Mouse (Mus musculus) spleen, adult 2 months (tissue): Measurements from ENCODE around the gene Pole3. TPM values are rescaled to one million over a fixed set of nuclear protein-coding genes. Genes with fewer than 3 reads are reported as not detected.

ENCODE experiments used
- DNase-seq, 2 experiments: peaks; one replicate each; pipeline versions ENCODE4 v3.0.0 to v3.0.0-alpha.2; 2012 to 2021; ENCODE audit warnings: low spot score in 2 of 2, low read depth in 1 of 2
- H3K27ac ChIP-seq: fragments of 200-500 bp; 2 replicates; pipeline ENCODE4 v1.5.1; 2012; ENCODE audit warnings: low read length, inconsistent platforms; ENCODE audit not compliant: insufficient read depth
- H3K27me3 ChIP-seq: fragments of 200-500 bp; 2 replicates; pipeline ENCODE4 v1.6.1; 2012; ENCODE audit warnings: mild to moderate bottlenecking, moderate library complexity, low read length, inconsistent platforms; ENCODE audit not compliant: control insufficient read depth, insufficient read depth
- H3K36me3 ChIP-seq: fragments of 200-500 bp; 2 replicates; pipeline ENCODE4 v1.6.1; 2012; ENCODE audit warnings: mild to moderate bottlenecking, low read length, inconsistent platforms; ENCODE audit not compliant: control insufficient read depth, insufficient read depth
- H3K4me1 ChIP-seq: fragments of 200-500 bp; 2 replicates; pipeline ENCODE4 v1.6.1; 2011; ENCODE audit warnings: inconsistent platforms; ENCODE audit not compliant: control insufficient read depth, insufficient read depth, insufficient read length
- H3K4me3 ChIP-seq: fragments of 200-500 bp; 2 replicates; pipeline ENCODE4 v1.5.1; 2011; ENCODE audit warnings: mild to moderate bottlenecking, inconsistent platforms; ENCODE audit not compliant: insufficient read depth, insufficient read length; ENCODE audit errors: extremely low read depth
- CTCF ChIP-seq: fragments of 200-500 bp; IDR thresholded peaks from 2 replicates; pipeline ENCODE4 v1.5.1; 2011; ENCODE audit warnings: mild to moderate bottlenecking, inconsistent platforms; ENCODE audit not compliant: insufficient read depth, insufficient read length, insufficient replicate concordance; ENCODE audit errors: extremely low read depth
- POLR2A ChIP-seq: fragments of 200-500 bp; IDR thresholded peaks from 2 replicates; pipeline ENCODE4 v1.6.1; 2011; ENCODE audit warnings: low read depth, low read length, inconsistent platforms
- WGBS: fragments of 180-500 bp; shearing (Covaris S2); methylation state at CpG from one replicate; pipeline ENCODE4 v1.1.7; 2018; 5-methylcytosine and 5-hydroxymethylcytosine counted together
- polyA plus RNA-seq: library from polyadenylated mRNA; depleted of rRNA; stranded (reverse); fragments of >200 nt; gene quantifications from 2 replicates; pipeline ENCODE4 v1.2.3, GENCODE M21; 2012

The Pole3 gene
- polyA plus RNA-seq, 1 experiment, result 6.1 TPM

DNA sequence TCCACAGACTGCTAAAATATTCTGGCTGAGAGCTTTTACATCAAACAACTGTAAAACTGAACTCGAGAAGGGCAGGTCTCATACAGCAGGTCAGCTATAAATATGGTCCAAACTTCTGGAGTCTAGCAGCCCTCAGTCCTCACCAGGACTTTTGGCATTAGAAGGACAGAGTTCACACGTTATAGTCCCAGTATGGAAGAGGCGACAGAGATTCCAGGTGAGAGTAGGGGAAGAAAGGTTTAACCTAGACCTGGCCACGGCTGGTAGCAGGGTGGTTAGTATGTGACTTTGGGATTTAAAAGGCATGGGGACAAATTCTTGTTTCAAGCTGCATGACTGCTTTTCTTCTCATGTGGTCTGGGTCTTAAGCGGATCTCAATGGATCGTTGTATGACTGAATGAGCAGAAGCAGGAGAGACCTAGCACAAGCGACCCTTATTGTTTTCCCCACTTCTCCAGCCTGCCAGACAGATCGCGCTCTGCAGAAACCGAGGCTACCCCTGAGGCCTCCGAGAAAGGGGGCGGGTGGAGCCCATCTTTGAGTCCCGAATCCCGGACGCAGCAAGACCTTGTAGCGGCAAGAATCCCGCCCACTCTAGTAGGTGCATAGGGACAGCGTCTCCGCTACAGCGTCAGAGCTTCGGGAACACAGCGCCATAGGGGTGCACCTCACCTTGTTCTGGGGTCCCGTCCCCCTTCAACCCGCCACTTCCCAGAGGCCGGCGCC is 5.6 kb downstream of the Pole3 start:
- Histone ChIP-seq H3K27me3 (no peaks in the 10 kb centered on the region), H3K36me3 (no peaks in the 10 kb centered on the region), H3K4me3 (peak overlapping the region; percentile 97), H3K27ac (peak overlapping the region; percentile 60; the same call in 1 of the 2 replicates), H3K4me1 (peaks cover 11% of the 10 kb centered on the region; the same call in 1 of the 2 replicates)
- no peak for TF ChIP-seq POLR2A
- no peak for TF ChIP-seq CTCF
- DNase-seq, result no peak
- WGBS, result 1% methylated on average over 26 of the region's 26 CpGs

DNA sequence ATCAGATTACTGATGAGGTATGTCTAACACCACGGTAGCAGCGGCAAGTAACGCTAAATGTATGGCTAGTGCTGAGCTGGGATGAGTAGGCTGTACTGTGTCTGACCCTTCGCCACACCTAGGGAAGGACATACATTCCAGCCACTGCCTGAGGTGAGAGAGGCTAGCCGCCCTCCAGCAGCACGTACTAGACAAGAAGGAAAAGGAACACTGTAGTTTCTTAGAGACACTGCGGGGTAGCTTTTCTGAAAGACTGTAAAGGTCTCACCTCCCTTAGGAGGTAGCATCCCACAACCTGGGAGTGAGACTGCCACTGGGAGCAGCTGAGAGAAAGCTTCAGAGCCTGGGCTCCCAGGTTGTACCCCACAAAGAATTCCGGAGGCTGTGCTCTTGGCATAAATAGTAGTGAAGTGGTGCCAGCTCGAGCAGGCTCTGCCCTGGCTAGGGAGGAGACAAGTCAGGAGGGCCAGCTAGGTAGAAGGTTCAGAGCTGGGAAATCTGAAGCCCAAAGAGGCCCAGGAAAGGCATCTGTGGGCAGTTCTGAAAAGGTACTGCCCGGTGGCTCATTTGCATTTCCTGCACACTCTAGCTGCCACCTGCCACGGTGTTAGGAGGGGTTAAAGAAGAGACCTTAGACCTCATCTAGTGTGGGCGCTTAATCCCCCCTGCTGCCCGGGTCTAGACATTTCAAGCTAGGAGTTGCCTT is 6.3 kb downstream of the Pole3 start:
- peak overlapping the region; percentile 59 for H3K27ac ChIP-seq
- H3K36me3 ChIP-seq, result peaks cover 3% of the 10 kb centered on the region; the same call in 1 of the 2 replicates
- no peak for DNase-seq
- TF ChIP-seq POLR2A, result no peak
- TF ChIP-seq CTCF, result no peak
- H3K4me1 ChIP-seq, result peaks cover 9% of the 10 kb centered on the region; the same call in 1 of the 2 replicates
- H3K4me3 ChIP-seq, result peak overlapping the region; percentile 97
- no peaks in the 10 kb centered on the region for H3K27me3 ChIP-seq
- 48% methylated on average over 13 of the region's 13 CpGs for WGBS

DNA sequence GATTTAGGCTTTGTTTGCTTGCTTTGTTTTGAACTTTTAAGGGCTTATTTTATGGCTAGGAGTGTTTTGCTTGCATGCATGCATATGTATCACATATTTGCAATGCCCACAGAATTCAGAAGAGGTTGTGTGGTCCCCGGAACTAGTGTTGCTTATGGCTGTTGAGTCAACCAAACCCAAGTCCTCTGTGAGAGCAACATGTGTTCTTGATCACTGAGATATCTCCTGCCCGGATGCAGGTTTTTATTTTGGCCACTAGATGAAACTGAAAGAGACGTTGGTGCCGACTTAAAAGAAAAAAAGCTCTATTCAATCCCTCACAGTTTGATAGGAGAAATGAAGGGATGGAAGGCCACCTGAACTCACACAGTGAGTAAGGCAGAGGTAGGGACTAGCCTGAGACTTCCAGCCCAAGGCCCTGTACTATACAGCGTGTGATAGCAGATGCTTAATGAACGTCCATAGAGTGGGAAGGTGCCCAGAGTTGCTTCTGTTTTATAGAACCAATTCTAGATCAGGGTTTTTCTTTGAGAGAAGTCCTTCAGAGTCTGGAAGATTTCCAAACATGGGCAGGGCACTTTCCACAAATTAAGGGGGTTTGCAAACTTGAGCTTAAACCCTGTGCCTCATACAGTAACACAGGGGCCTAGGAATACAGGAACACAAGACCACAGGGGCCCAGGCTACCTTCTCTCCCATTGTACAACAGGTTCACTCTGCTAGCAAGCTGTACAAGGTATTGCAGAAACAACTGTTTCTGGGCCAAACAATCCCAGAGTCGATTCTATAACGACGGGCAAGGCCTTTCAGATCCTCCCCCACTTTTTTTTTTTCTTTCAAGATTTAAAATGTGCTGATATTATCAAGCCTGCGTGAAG is 7.1 kb downstream of the Pole3 start:
- peaks cover 9% of the 10 kb centered on the region; the same call in 1 of the 2 replicates for H3K4me1 ChIP-seq
- H3K36me3 ChIP-seq, result peaks cover 8% of the 10 kb centered on the region
- no peak for DNase-seq
- peak overlapping the region; percentile 15 for H3K4me3 ChIP-seq
- 49% methylated on average over 10 of the region's 10 CpGs for WGBS
- peak overlapping the region; percentile 67 for H3K27ac ChIP-seq
- TF ChIP-seq POLR2A (no peak), CTCF (no peak)
- no peaks in the 10 kb centered on the region for H3K27me3 ChIP-seq

DNA sequence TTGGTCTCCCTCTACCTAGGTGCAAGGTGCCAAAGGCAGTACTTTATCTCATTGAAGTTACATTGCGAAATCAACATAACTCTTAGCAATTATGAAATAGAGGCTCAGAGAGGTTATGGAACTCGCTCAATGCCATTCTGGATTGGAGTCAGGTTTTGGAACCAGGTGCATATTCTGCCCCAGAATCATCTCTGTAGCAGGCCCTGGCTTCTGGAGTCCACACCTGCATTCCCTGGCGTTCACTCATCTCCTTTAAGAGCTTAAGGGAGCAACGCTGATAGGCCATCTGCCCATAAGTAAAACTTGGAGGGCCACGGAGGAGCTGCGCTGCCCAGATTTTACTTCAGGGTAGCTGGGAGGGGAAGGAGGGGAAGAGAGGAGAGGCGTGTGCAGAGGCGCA is 7.8 kb downstream of the Pole3 start:
- H3K27ac ChIP-seq, result peak overlapping the region; percentile 67
- H3K4me3 ChIP-seq, result no peak overlapping the region
- no peaks in the 10 kb centered on the region for H3K27me3 ChIP-seq
- TF ChIP-seq CTCF, result no peak
- TF ChIP-seq POLR2A, result no peak
- no peak for DNase-seq
- peaks cover 9% of the 10 kb centered on the region; the same call in 1 of the 2 replicates for H3K4me1 ChIP-seq
- WGBS, result 64% methylated on average over 8 of the region's 8 CpGs
- peaks cover 15% of the 10 kb centered on the region for H3K36me3 ChIP-seq

DNA sequence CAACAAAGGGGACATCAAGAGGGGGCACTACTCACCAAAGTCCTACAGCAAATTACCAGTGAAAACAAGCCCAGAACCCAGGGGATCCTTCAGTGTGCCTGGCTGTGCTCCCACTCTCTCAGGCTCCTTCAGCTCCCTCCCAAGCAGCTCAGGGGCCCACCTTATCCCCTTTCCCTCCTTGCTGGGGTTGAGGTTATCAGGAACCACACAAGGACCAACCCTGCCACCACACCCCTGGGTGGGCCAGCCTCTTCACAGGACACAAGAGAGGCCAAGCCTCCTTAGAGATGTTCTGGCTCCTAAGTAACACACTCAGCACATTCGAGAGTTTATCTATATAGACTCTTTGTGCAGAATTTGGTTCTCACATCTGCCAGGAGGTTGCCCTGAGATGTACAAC is 8.3 kb downstream of the Pole3 start:
- 74% methylated on average over 1 of the region's 1 CpGs for WGBS
- H3K27ac ChIP-seq, result peak overlapping the region; percentile 61; the same call in 1 of the 2 replicates
- no peaks in the 10 kb centered on the region for H3K27me3 ChIP-seq
- peaks cover 9% of the 10 kb centered on the region; the same call in 1 of the 2 replicates for H3K4me1 ChIP-seq
- peaks cover 19% of the 10 kb centered on the region for H3K36me3 ChIP-seq
- H3K4me3 ChIP-seq, result no peak overlapping the region
- no peak for DNase-seq
- no peak for TF ChIP-seq POLR2A
- TF ChIP-seq CTCF, result no peak

DNA sequence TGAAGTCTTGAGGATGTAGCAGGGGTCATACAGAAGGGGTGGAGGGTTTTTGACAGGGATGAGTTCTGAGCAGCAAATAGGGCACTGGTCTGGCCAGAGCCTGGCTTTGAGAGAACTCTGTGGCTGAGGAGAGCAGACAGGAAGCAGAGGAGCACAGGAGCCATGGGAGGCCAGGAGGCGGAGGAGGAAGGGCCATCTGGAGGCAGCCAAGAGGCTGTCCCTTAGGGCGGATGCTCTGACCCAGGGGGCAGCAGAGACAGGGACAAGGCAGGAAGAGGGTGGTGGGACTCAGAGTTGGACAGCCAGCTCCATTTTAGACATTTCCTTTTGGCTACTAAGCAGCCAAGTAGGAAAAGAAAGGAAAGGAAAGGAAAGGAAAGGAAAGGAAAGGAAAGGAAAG is 8.8 kb downstream of the Pole3 start:
- peaks cover 22% of the 10 kb centered on the region for H3K36me3 ChIP-seq
- 63% methylated on average over 2 of the region's 2 CpGs for WGBS
- TF ChIP-seq CTCF (no peak), POLR2A (no peak)
- H3K27ac ChIP-seq, result peak overlapping the region; percentile 61
- H3K27me3 ChIP-seq, result no peaks in the 10 kb centered on the region
- no peak for DNase-seq
- H3K4me1 ChIP-seq, result peaks cover 9% of the 10 kb centered on the region; the same call in 1 of the 2 replicates
- H3K4me3 ChIP-seq, result peak overlapping the region; percentile 2; the same call in 1 of the 2 replicates
